Mouse (Mus musculus) bone marrow macrophage, adult 2 months (primary cell): ENCODE results near the gene Rsrc2.

Source experiments
- CTCF ChIP-seq: IDR thresholded peaks from 2 replicates; pipeline ENCODE4 v1.5.1; 2012; ENCODE audit warnings: low read depth, mild to moderate bottlenecking, low read length, moderate library complexity
- POLR2A ChIP-seq: IDR thresholded peaks from 2 replicates; pipeline ENCODE4 v1.6.1; 2012; ENCODE audit warnings: mild to moderate bottlenecking, low read depth, low read length, borderline replicate concordance

DNA sequence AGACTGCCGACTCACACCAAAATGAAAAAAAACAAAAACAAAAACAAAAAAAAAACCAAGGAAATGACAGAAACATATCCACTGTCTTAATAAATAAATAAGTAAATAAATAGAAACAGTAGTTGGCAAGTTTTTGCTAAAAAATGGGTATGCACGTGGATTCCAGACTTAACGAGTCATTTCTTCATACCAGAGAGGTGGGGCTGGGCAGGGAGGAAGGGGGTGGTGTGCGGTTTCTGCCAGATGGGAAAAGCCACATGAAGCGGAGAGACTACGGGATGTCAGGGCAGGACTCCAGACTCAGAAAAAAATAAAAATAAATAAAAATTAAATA lies 66.2 kb downstream of the Rsrc2 start:
- no peak for TF ChIP-seq CTCF
- TF ChIP-seq POLR2A: no peak
